Mouse (Mus musculus): ENCODE results near the gene Frmd4a.

DNA sequence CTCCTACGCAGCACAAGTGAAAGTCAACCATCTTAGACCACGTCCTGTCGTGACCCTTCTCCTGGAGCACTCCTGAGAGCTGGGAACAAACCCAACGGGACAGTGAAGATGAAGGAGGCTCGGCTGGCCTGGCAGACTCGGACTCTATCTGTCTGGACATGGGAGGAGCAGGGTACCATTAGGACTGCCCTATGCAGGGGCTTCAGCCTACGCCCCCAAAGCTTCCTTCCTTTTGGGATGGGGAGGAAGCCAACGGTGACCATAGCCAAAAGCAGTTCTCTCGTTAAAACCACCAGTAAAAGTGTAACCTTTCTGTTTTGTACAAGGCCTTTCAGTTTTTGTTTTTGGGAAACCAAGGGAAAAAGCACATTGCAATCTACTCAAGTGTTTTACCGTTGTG, 594.2 kb downstream of the Frmd4a start:
- TF ChIP-seq CTCF (IDR thresholded peaks at IDR 0.05; ENCODE audit: control insufficient read depth, insufficient read depth, low read length) (no peak), POLR2A (IDR thresholded peaks at IDR 0.05; ENCODE audit: borderline replicate concordance, control insufficient read depth, low read depth, low read length) (no peak)

Measured in bone marrow, adult 2 months (tissue).